Mouse (Mus musculus) Patski (cell line): ENCODE measurements at regions not wholly inside any gene's neighbourhood (a gene's known extent, or its start where the extent isn't known, plus 50 kb on each side); places are given as distances from the start of the nearest gene placed in this dataset.

Experiments used
- ATAC-seq: fragments of 100-300 bp; one replicate; pipeline ENCODE4 v1.8.0; 2021
- CTCF ChIA-PET: fragments of 350-600 bp; sonication (Branson Sonifier 250); formaldehyde crosslinking; loops from one replicate; lab custom pipeline; 2022; ENCODE audit warnings: inconsistent platforms; lab: Charles Lee
- POLR2A ChIA-PET: fragments of 350-600 bp; sonication (Branson Sonifier 250); formaldehyde crosslinking; loops from one replicate; lab custom pipeline; 2022; ENCODE audit warnings: antibody characterized with exemption, inconsistent platforms; lab: Charles Lee
- DNase-seq: peaks from one replicate; pipeline ENCODE4 v3.0.0-alpha.2; 2011; ENCODE audit warnings: low read depth, low spot score
- H3K27me3 ChIP-seq: fragments of 371-371 bp; one replicate; pipeline ENCODE4 v1.5.1; 2021
- CTCF ChIP-seq: fragments of 100-300 bp; IDR thresholded peaks from one replicate; pipeline ENCODE4 v1.5.1; 2021
- in situ Hi-C: fragments of 300-500 bp; cut with MboI; formaldehyde crosslinking; loops from 3 replicates; pipeline ENCODE4 v1.11.1; 2018; ENCODE audit warnings: low pct_unique_long_range_greater_than_20kb, mixed read lengths

- no peak for TF ChIP-seq CTCF
- ATAC-seq = no peak
- POLR2A ChIA-PET = no interaction called here
These were observed 299.7 kb upstream of the Tmem229a start for GRCm38 (mm10) chr6:25255762-25256161.

GRCm38 (mm10) chr6:25237021-25237420 is 280.9 kb upstream of the Tmem229a start:
- in situ Hi-C loops = no loop called here
- no peak for ATAC-seq
- ChIA-PET POLR2A (no interaction called here), CTCF (no interaction called here)
- H3K27me3 ChIP-seq = no peaks in the 10 kb centered on the region
- DNase-seq = no peak
- TF ChIP-seq CTCF = no peak

More at GRCm38 (mm10) chr6:25255762-25256161, 299.7 kb upstream of the Tmem229a start:
- H3K27me3 ChIP-seq = no peaks in the 10 kb centered on the region
- in situ Hi-C loops = no loop called here
- CTCF ChIA-PET = no interaction called here
- no peak for DNase-seq

GRCm38 (mm10) chr6:25236616-25237015 is 280.5 kb upstream of the Tmem229a start:
- in situ Hi-C loops = no loop called here
- POLR2A ChIA-PET = no interaction called here
- ATAC-seq = no peak
- no peak for TF ChIP-seq CTCF
- CTCF ChIA-PET = no interaction called here
- H3K27me3 ChIP-seq = no peaks in the 10 kb centered on the region
- no peak for DNase-seq
